Mouse (Mus musculus) duodenum, adult 2 months (tissue): ENCODE results near the gene 4921530L21Rik. TPM values are rescaled to one million over a fixed set of nuclear protein-coding genes. Genes with fewer than 3 reads are reported as not detected.

ENCODE experiments used
- polyA plus RNA-seq: library from polyadenylated mRNA; depleted of rRNA; stranded (reverse); fragments of >200 nt; gene quantifications from 2 replicates; pipeline ENCODE4 v1.2.3, GENCODE M21; 2012; ENCODE audit warnings: low replicate concordance; rRNA removed

The 4921530L21Rik gene
- not detected in 2 replicates for polyA plus RNA-seq

DNA sequence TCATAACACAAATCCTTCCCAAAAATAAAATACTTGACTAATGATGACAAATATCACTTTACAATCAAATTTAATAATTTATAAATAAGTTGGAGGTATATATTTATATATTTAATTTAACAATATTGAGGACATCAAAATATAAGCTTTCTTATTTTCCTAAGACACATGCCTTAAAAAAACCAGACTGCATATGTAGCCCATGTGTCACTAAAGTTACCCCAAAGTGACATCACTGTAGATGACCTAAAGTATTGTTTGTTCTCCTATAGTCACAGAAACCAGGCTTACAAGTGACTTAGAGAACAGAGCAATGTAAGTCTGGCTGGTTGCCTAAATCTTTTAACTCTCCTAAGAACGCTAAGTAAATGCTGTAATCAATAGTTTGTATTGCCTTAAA lies at the start of gene 4921530L21Rik:
Gene 4921530L21Rik (plus strand): TSS at position 301 of the 400 bp plus-strand sequence.

